Mouse (Mus musculus) cortical plate, adult 2 months (tissue): ENCODE measurements at regions not wholly inside any gene's neighbourhood (a gene's known extent, or its start where the extent isn't known, plus 50 kb on each side); places are given as distances from the start of the nearest gene placed in this dataset.

Source experiments
- CTCF ChIP-seq: fragments of 200-500 bp; IDR thresholded peaks from 2 replicates; pipeline ENCODE4 v1.5.1; 2011; ENCODE audit warnings: mild to moderate bottlenecking, control low read depth, low read length; ENCODE audit not compliant: insufficient read depth; ENCODE audit errors: extremely low read depth
- POLR2A ChIP-seq: fragments of 200-500 bp; IDR thresholded peaks from 2 replicates; pipeline ENCODE4 v1.6.1; 2011; ENCODE audit warnings: mild to moderate bottlenecking, low read length, control low read depth; ENCODE audit not compliant: insufficient read depth; ENCODE audit errors: extremely low read depth

DNA sequence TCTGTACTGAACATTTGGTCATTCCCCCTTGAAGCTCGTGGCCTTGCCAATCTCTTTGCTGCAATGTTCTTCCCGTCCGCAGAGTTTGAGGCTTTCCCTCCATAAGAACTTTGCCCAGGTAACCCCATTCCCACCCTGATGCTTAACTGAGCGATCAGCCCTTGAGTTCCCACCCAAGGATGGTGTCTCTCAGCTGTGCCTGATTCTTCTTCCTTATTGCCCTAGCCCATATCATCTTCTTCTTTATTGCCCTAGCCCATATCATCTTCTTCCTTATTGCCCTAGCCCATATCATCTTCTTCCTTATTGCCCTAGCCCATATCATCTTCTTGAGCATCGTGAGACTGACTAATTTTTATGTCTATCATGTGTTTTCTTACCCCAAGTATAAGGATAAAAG, 324.4 kb downstream of the Cbln4 start:
- TF ChIP-seq CTCF = no peak
- TF ChIP-seq POLR2A = no peak
